Mouse (Mus musculus): ENCODE measurements at regions not wholly inside any gene's neighbourhood (a gene's known extent, or its start where the extent isn't known, plus 50 kb on each side); places are given as distances from the start of the nearest gene placed in this dataset.

DNA sequence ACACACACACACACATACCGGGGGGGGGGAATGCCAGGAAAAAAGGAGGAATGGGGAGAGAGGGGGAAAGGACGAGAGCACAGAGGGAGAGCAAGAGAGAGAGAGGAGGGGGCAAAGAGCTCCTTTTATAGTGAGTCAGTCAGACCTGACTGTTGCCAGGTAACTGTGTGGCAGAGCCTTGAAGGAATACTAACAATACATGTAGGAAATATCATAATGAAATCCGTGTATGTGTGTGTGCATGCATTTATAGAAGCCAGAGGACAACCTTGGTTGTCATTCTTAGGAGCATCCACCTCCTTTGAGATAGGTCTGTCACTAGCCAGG is 127.6 kb upstream of the Med14 start:
- DNase-seq (ENCODE audit: extremely low spot score, low read depth, low spot score): no peak

DNA sequence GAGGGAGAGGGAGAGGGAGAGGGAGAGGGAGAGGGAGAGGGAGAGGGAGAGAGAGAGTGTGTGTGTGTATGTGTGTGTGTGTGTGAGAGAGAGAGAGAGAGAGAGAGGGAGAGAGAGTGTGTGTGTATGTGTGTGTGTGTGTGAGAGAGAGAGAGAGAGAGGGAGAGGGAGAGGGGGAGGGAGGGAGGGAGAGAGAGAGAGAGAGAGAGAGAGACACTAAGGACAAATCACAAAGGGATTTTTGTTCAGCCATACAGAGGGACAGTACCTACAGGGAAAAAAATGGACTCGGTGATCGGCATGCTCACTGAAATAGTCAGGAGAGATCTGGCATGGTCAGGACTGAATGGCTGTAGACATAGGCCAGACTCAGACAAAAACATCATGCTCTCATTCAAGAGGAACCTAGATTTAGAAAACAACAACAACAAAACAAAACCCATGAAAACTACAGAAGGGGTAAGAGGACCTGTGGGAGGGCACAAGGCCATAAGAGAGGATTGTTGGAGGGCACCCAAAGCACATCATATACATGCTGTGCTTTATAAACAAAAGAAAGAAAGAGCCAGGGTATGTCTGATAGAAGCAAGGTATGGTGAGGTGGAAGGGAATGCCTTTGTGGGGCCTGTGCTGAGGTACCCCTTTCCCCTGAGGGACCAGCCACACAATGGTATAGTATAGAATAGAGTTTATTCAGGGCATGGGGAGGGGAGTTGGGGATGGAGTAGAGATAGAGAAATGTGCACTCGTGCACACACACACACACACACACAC is 127.0 kb upstream of the Med14 start:
- DNase-seq (ENCODE audit: extremely low spot score, low read depth, low spot score): no peak

GRCm38 (mm10) chrX:12888010-12888707 is 126.3 kb upstream of the Med14 start:
- no peak for DNase-seq (ENCODE audit: extremely low spot score, low read depth, low spot score)

- no peak for DNase-seq (ENCODE audit: extremely low spot score, low read depth, low spot score)
Observed at GRCm38 (mm10) chrX:12887516-12887915, 125.6 kb upstream of the Med14 start.

- DNase-seq (ENCODE audit: extremely low spot score, low read depth, low spot score): no peak
Observed at GRCm38 (mm10) chrX:12886160-12887048, 124.5 kb upstream of the Med14 start.

- DNase-seq (ENCODE audit: extremely low spot score, low read depth, low spot score): no peak
Observed at GRCm38 (mm10) chrX:12879233-12879632, 117.4 kb upstream of the Med14 start.

GRCm38 (mm10) chrX:12877506-12877905 is 115.6 kb upstream of the Med14 start:
- DNase-seq (ENCODE audit: extremely low spot score, low read depth, low spot score): no peak

- DNase-seq (ENCODE audit: extremely low spot score, low read depth, low spot score): peak; percentile 30
Observed at GRCm38 (mm10) chrX:12873698-12874144, 111.8 kb upstream of the Med14 start.

DNA sequence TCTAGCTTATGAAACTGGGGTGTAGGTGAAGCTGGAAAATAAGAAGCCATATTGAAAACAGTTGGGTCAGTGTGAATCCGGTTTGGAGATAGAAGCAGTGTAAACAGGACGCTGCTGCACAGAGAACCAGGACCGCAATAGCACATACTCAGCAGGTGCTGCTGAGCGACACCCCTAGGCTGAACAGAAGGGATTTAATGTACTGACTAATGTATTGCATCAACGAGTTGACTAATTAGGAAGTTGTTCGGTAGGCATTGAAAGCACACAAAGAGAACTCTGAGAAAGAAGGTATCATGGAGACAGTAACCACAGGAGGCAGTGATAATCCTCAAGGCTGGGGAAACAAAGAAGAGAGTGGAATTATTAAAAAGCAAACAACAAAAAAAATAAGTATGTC is 111.4 kb upstream of the Med14 start:
- no peak for DNase-seq (ENCODE audit: extremely low spot score, low read depth, low spot score)

DNA sequence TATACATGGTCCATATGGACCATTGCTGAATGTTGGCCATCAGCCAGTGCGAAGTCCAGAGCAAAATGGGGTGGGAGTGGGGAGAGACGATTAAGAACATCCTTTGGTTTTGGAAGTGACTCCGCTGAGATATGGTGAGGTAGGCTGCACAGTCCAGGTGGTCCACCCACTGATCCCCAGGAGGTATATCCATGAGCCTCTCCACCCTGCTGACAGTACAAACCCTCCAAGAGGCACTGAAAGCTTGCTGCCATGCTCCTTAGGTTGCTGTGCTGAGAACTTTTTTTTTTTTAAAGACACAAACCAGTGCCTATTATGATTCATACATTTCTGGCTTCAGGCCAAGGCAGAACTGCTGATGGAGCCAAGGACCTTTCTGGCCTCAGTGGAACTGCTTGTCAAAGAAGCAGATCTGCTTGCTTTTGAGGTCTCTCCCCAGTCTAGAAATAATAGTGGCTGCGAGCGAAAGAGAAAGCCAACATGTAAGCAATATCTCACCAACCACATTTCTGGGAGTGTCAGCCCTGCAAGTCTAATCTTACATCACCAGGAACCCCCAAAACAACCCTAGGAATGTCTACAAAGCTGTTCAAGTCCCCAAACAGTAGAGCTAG is 105.1 kb upstream of the Med14 start:
- no peak for DNase-seq (ENCODE audit: extremely low spot score, low read depth, low spot score)

GRCm38 (mm10) chrX:12866176-12866575 is 104.3 kb upstream of the Med14 start:
- DNase-seq (ENCODE audit: extremely low spot score, low read depth, low spot score): no peak

GRCm38 (mm10) chrX:12860168-12860567 is 98.3 kb upstream of the Med14 start:
- no peak for DNase-seq (ENCODE audit: extremely low spot score, low read depth, low spot score)

DNA sequence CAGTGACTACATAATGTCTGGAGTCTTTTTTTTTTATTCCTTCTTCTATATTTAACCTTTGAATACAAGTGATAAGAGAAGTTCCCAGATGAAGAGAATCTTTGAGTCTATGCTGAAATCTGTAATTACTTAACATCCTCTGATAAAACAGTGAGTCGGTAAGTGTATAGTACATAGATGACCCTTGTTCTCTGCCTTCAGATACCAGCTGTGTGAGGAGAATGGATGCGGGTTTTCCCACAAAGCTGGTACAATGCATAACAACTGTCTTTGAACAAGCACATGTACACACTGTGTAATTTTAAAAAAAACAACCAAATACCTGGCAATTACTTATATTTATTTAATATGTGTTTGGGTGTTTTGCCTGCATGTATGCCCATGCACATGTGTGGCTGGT is 96.9 kb upstream of the Med14 start:
- no peak for DNase-seq (ENCODE audit: extremely low spot score, low read depth, low spot score)

- no peak for DNase-seq (ENCODE audit: extremely low spot score, low read depth, low spot score)
Observed at GRCm38 (mm10) chrX:12857881-12858755, 96.2 kb upstream of the Med14 start.

DNA sequence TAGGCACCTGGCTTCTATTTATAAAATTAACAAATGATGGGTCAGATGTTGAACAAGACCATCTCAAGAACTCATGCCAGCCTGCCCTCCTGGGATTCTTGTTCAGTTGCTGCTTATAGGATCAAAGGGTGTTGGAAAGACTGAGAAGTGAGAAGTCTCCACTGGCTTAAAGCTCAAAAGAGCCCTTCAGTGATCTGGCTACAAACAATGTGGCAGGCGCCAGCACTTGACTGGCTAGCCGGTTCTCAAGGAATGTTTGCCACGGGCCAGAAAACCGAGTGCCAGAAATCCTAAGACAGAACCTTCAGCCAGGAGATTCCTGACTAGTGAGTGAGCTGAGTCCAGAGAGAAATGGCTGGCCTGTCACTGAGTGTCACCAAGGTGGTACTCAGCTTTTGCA is 93.6 kb upstream of the Med14 start:
- DNase-seq (ENCODE audit: extremely low spot score, low read depth, low spot score): no peak

GRCm38 (mm10) chrX:12851684-12852083 is 89.8 kb upstream of the Med14 start:
- no peak for DNase-seq (ENCODE audit: extremely low spot score, low read depth, low spot score)

GRCm38 (mm10) chrX:12844431-12844830 is 82.6 kb upstream of the Med14 start:
- DNase-seq (ENCODE audit: extremely low spot score, low read depth, low spot score): no peak

- no peak for DNase-seq (ENCODE audit: extremely low spot score, low read depth, low spot score)
Observed at GRCm38 (mm10) chrX:12841021-12841325, 79.1 kb upstream of the Med14 start.

DNA sequence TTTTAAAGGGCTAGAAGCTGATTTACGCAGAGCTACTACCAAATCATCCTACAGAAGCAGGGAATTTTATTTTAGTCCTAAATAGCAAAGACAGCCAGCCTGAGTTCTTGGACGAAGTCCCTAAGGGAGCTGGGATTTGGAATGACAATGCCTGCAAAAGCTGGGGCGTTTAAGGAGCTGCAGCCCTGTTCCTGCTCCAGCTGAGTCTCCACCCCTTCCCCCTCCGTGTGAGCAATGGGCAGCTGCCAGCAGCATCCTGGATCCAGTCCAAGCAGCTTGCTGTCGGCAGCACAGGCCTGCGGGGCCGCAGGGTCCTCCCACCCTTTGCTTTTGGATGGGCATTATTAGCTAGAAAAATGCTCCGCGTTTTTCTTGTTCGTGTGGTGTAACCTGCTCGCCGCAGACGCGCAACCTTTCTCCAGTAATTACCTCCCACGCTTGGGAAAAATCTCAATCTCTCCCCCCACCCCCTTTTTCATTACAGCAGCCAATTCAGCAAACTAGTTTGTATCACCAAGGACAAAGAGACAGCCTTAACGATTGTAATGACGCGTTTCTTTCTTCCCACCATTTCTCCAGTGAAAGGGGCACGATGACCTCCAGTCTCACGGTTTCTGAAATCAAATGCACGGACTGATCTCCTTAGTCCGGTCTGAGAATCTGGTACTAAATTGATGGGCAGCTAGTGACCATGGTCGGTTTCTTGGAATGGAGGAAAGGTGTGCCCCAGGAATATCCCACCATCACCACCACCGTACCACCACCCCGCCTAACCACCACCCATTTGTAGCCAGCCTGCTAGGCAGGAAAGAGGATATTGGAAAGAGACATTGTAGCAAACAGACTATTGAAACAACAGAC is 78.5 kb upstream of the Med14 start:
- peak; percentile 16 for DNase-seq (ENCODE audit: extremely low spot score, low read depth, low spot score)
